Mouse (Mus musculus): ENCODE results near the gene Plxna4.

Plxna4 gene

DNA sequence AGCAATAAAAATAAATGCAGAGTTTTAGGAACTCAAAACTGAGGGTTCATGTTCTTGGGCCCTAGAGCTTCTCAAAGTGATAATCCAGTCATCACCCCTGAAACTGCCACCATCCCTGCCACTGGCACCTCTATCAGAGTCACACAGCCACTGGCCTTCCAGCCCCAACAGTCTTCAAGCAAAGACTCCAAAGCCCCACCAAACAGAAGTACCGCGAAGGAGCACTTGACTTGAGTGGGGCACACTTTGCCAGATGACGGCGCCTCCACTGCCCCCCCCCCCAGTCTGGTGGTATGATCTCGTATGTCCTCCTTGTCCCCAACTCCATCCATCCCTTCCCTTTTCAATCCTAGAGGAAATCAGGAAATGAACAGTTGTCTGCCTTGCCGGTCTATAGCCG is 60.5 kb downstream of the Plxna4 start:
- H3K9me3 ChIP-seq (ENCODE audit: low read length) = no peaks in the 10 kb centered on the region
- no peaks in the 10 kb centered on the region for H3K4me1 ChIP-seq (replicated peaks; ENCODE audit: low read depth, low read length)
- H3K27me3 ChIP-seq (ENCODE audit: insufficient read depth, low read length) = no peaks in the 10 kb centered on the region
- no peaks in the 10 kb centered on the region for H3K36me3 ChIP-seq (ENCODE audit: insufficient read depth, low read length)
- TF ChIP-seq POU5F1 (IDR thresholded peaks at IDR 0.05; ENCODE audit: borderline replicate concordance, low read length) = no peak
- TF ChIP-seq CTCF (conservative IDR thresholded peaks at IDR 0.05; ENCODE audit: low read length) = no peak
- TF ChIP-seq NANOG (IDR thresholded peaks at IDR 0.05; ENCODE audit: borderline replicate concordance, low read length) = no peak
- no peak overlapping the region for H3K4me3 ChIP-seq (replicated peaks; ENCODE audit: low read length)

DNA sequence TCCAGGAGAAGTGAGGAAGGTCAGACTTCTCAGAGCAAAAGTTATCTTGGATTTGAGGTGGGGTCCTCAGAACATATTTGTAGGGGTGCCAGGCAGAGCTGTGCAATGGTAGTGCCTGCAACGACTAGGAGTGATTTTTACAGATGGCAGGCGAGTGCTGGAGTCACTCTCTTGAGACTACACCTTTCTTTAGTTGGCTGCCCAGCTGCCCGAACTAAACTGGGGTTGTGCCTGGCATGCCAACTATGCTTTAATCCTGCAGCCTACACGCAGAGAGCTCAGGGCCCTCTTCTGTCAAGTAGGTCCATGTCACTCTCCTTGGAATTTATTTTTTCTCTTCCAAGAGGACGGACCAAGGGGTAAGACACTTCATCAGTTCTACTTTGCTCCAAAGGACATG is 61.2 kb downstream of the Plxna4 start:
- Histone ChIP-seq H3K4me1 (replicated peaks; ENCODE audit: low read depth, low read length) (no peaks in the 10 kb centered on the region), H3K9me3 (ENCODE audit: low read length) (no peaks in the 10 kb centered on the region), H3K36me3 (ENCODE audit: insufficient read depth, low read length) (no peaks in the 10 kb centered on the region), H3K4me3 (replicated peaks; ENCODE audit: low read length) (no peak overlapping the region), H3K27me3 (ENCODE audit: insufficient read depth, low read length) (no peaks in the 10 kb centered on the region)
- no peak for TF ChIP-seq POU5F1 (IDR thresholded peaks at IDR 0.05; ENCODE audit: borderline replicate concordance, low read length)
- no peak for TF ChIP-seq CTCF (conservative IDR thresholded peaks at IDR 0.05; ENCODE audit: low read length)

DNA sequence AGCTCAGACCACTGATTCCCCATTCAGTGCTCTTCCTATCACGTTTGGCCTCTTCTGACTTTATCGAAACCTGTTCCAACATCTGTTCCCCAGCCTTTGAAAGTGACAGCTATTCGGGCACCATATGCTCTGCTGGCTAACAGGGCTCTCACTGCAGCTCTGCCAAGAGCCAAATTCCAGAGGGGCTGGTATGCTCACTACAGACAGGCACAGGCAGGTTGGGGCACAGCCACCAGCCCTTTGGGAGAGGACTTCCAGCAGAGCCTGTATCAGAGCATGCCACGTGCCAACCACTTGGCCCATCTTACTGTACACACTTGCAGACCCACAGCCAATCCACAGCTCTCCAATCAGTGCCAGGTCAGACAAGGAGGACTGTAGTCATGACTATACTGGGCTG is 67.9 kb downstream of the Plxna4 start:
- Histone ChIP-seq H3K9me3 (ENCODE audit: low read length) (no peaks in the 10 kb centered on the region), H3K27me3 (ENCODE audit: insufficient read depth, low read length) (no peaks in the 10 kb centered on the region), H3K36me3 (ENCODE audit: insufficient read depth, low read length) (no peaks in the 10 kb centered on the region), H3K4me3 (replicated peaks; ENCODE audit: low read length) (no peak overlapping the region), H3K4me1 (replicated peaks; ENCODE audit: low read depth, low read length) (no peaks in the 10 kb centered on the region)
- no peak for TF ChIP-seq NANOG (IDR thresholded peaks at IDR 0.05; ENCODE audit: borderline replicate concordance, low read length)
- no peak for TF ChIP-seq CTCF (conservative IDR thresholded peaks at IDR 0.05; ENCODE audit: low read length)
- TF ChIP-seq POU5F1 (IDR thresholded peaks at IDR 0.05; ENCODE audit: borderline replicate concordance, low read length) = no peak

DNA sequence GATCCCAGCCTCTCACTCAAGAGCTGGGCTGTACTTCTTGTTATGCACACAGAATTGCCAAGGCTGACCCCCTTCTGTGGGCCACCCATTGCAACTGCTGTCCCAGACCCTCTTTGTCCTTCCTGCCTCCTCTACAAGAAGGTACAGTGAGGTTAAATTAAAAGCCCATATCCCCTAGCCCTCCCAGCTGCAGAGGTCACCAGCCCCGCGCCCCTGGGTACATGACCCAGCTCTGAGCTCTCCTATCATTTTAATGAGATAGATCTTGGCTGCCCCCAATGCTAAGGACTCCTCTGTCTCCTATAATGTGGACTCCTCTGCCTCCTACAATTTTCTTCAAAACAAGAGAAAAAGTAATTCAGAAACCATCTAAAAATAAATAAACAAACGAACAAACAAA is 69.4 kb downstream of the Plxna4 start:
- TF ChIP-seq CTCF (conservative IDR thresholded peaks at IDR 0.05; ENCODE audit: low read length) (no peak), POU5F1 (IDR thresholded peaks at IDR 0.05; ENCODE audit: borderline replicate concordance, low read length) (no peak), NANOG (IDR thresholded peaks at IDR 0.05; ENCODE audit: borderline replicate concordance, low read length) (no peak)
- Histone ChIP-seq H3K4me1 (replicated peaks; ENCODE audit: low read depth, low read length) (no peaks in the 10 kb centered on the region), H3K4me3 (replicated peaks; ENCODE audit: low read length) (no peak overlapping the region), H3K27me3 (ENCODE audit: insufficient read depth, low read length) (no peaks in the 10 kb centered on the region), H3K36me3 (ENCODE audit: insufficient read depth, low read length) (no peaks in the 10 kb centered on the region), H3K9me3 (ENCODE audit: low read length) (no peaks in the 10 kb centered on the region)

DNA sequence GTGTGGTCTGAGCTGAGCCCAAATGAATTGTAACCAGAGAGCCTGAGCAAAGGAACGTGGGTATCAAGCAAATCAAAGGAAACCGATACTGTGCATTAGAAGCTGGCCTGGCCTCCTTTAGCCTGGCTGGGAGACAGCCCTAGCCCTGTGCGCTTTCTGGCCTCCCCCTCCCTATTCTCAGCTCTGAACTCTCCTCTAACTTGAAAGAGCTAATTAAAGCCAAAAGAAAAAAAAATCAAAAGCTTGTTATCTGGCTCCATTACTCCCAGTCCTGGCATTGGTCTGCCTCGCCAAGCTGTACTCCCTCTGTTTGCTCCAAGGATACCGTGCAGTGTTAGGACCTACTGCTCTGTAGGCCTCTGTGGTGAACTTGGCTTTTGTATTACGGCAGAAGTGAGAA is 73.9 kb downstream of the Plxna4 start:
- no peaks in the 10 kb centered on the region for H3K4me1 ChIP-seq (replicated peaks; ENCODE audit: low read depth, low read length)
- H3K4me3 ChIP-seq (replicated peaks; ENCODE audit: low read length) = no peak overlapping the region
- no peaks in the 10 kb centered on the region for H3K27me3 ChIP-seq (ENCODE audit: insufficient read depth, low read length)
- no peaks in the 10 kb centered on the region for H3K36me3 ChIP-seq (ENCODE audit: insufficient read depth, low read length)
- TF ChIP-seq POU5F1 (IDR thresholded peaks at IDR 0.05; ENCODE audit: borderline replicate concordance, low read length) (no peak), NANOG (IDR thresholded peaks at IDR 0.05; ENCODE audit: borderline replicate concordance, low read length) (no peak), CTCF (conservative IDR thresholded peaks at IDR 0.05; ENCODE audit: low read length) (no peak)
- H3K9me3 ChIP-seq (ENCODE audit: low read length) = 0 out of 2 replicates have a peak, but pooled peaks cover 4% of the 10 kb centered on the region

DNA sequence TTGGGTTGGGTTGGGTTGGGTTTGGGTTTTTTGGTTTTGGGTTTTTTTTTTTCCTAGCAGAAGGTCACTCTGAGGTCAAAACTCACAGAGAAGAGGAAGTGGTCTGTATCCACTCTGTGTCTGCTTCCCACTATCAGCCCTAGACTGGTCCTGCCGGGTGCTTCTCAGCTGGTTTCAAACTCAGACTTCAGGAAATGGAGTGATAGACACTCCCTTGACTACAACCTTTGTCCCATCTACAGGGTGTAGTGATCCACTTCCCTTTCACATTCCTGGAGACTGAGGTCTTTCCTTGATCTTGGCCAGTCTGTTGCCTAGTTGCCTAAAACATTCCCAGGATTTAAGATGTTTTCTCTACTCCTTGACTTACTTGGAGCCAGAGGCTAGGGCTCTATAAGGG is 76.0 kb downstream of the Plxna4 start:
- Histone ChIP-seq H3K4me3 (replicated peaks; ENCODE audit: low read length) (no peak overlapping the region), H3K9me3 (ENCODE audit: low read length) (0 out of 2 replicates have a peak, but pooled peaks cover 4% of the 10 kb centered on the region), H3K27me3 (ENCODE audit: insufficient read depth, low read length) (no peaks in the 10 kb centered on the region), H3K4me1 (replicated peaks; ENCODE audit: low read depth, low read length) (no peaks in the 10 kb centered on the region), H3K36me3 (ENCODE audit: insufficient read depth, low read length) (no peaks in the 10 kb centered on the region)
- TF ChIP-seq NANOG (IDR thresholded peaks at IDR 0.05; ENCODE audit: borderline replicate concordance, low read length) (no peak), POU5F1 (IDR thresholded peaks at IDR 0.05; ENCODE audit: borderline replicate concordance, low read length) (no peak), CTCF (conservative IDR thresholded peaks at IDR 0.05; ENCODE audit: low read length) (no peak)

DNA sequence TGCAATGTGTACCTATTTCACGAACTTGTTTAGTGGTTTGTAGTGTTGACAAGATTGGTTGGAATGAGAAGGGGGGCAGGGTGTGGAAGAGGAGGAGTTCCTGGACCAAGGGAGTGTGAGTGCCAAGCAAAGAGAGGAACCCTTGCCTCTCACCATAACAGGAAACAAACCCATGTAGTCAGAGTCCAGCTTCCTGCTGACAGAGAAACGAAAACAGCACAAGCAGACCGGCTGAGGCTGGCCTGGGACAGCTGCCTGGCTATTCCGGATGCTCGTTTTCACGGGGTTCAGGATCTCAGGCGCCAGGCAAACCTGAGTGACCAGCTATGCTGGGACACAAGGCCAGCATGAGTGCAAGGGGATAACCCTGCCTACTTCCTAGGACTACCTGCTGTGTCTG is 77.1 kb downstream of the Plxna4 start:
- H3K36me3 ChIP-seq (ENCODE audit: insufficient read depth, low read length) = no peaks in the 10 kb centered on the region
- H3K4me1 ChIP-seq (replicated peaks; ENCODE audit: low read depth, low read length) = no peaks in the 10 kb centered on the region
- no peak overlapping the region for H3K4me3 ChIP-seq (replicated peaks; ENCODE audit: low read length)
- 0 out of 2 replicates have a peak, but pooled peaks cover 4% of the 10 kb centered on the region for H3K9me3 ChIP-seq (ENCODE audit: low read length)
- H3K27me3 ChIP-seq (ENCODE audit: insufficient read depth, low read length) = no peaks in the 10 kb centered on the region
- TF ChIP-seq CTCF (conservative IDR thresholded peaks at IDR 0.05; ENCODE audit: low read length) (no peak), NANOG (IDR thresholded peaks at IDR 0.05; ENCODE audit: borderline replicate concordance, low read length) (no peak), POU5F1 (IDR thresholded peaks at IDR 0.05; ENCODE audit: borderline replicate concordance, low read length) (no peak)

DNA sequence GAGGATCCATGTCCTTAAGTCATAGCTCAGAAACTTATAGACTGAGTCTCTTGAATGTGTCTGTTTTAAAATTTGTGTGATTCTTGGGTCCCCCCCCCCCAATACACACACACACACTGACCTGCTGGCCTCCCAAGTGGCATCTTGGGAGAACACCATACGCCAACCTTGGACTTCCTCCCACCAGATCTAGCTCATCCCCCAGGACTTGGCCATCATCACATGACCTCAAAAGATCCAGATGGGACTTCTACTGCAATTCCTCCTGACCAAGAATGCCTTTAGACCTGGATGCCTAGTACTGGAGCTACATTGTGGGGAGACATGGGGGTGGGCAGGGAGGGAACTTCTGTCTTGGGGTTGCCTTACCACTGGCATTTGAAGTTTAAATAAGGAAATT is 77.5 kb downstream of the Plxna4 start:
- no peaks in the 10 kb centered on the region for H3K4me1 ChIP-seq (replicated peaks; ENCODE audit: low read depth, low read length)
- H3K36me3 ChIP-seq (ENCODE audit: insufficient read depth, low read length) = no peaks in the 10 kb centered on the region
- TF ChIP-seq NANOG (IDR thresholded peaks at IDR 0.05; ENCODE audit: borderline replicate concordance, low read length) (no peak), POU5F1 (IDR thresholded peaks at IDR 0.05; ENCODE audit: borderline replicate concordance, low read length) (no peak), CTCF (conservative IDR thresholded peaks at IDR 0.05; ENCODE audit: low read length) (no peak)
- no peak overlapping the region for H3K4me3 ChIP-seq (replicated peaks; ENCODE audit: low read length)
- H3K9me3 ChIP-seq (ENCODE audit: low read length) = 0 out of 2 replicates have a peak, but pooled peaks cover 4% of the 10 kb centered on the region
- H3K27me3 ChIP-seq (ENCODE audit: insufficient read depth, low read length) = no peaks in the 10 kb centered on the region

DNA sequence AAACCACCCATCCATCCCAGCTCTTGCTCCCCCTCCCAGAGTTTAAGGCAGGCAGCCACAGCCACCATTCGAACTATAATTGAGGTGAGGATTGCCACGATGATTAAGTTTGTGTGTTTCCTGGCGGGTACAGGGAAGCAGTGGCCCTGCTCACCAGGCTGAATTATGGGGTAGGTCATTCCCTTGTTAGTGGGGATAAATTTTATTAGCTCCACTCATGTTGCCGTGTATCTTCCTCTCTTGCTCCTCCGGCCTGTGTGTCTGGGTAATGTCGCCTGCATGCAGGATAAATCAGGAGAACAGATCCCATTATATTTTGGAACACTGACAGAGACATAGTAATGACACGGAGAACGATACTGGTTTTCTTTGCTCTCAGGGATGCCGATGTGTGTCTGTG is 78.9 kb downstream of the Plxna4 start:
- TF ChIP-seq POU5F1 (IDR thresholded peaks at IDR 0.05; ENCODE audit: borderline replicate concordance, low read length) = no peak
- no peak for TF ChIP-seq NANOG (IDR thresholded peaks at IDR 0.05; ENCODE audit: borderline replicate concordance, low read length)
- no peak for TF ChIP-seq CTCF (conservative IDR thresholded peaks at IDR 0.05; ENCODE audit: low read length)
- H3K4me3 ChIP-seq (replicated peaks; ENCODE audit: low read length) = no peak overlapping the region
- no peaks in the 10 kb centered on the region for H3K27me3 ChIP-seq (ENCODE audit: insufficient read depth, low read length)
- no peaks in the 10 kb centered on the region for H3K4me1 ChIP-seq (replicated peaks; ENCODE audit: low read depth, low read length)
- H3K9me3 ChIP-seq (ENCODE audit: low read length) = 0 out of 2 replicates have a peak, but pooled peaks cover 4% of the 10 kb centered on the region
- no peaks in the 10 kb centered on the region for H3K36me3 ChIP-seq (ENCODE audit: insufficient read depth, low read length)

Measured in E14TG2a.4 (cell line).